Mouse (Mus musculus) kidney, postnatal 0 days (tissue): ENCODE measurements at regions not wholly inside any gene's neighbourhood (a gene's known extent, or its start where the extent isn't known, plus 50 kb on each side); places are given as distances from the start of the nearest gene placed in this dataset.
"Not testable (repeated sequence)": the region's sequence is repeated elsewhere in the genome, so short reads cannot be mapped to it uniquely, and the experiment has no call there.

Source experiments
- ATAC-seq: fragments of 200-750 bp; cut with Nextera tagmentation; replicated peaks from 2 replicates; pipeline ENCODE4 v1.8.0; 2017; ENCODE audit warnings: low read depth, moderate number of reproducible peaks, moderate TSS enrichment, moderate library complexity; ENCODE audit not compliant: low FRiP score
- DNase-seq: peaks from one replicate; pipeline ENCODE4 v3.0.0-alpha.2; 2016; ENCODE audit warnings: low spot score
- H3K27ac ChIP-seq: fragments of 300-500 bp; sonication (generic); 2 replicates; pipeline ENCODE4 v1.5.1; 2014; ENCODE audit warnings: mild to moderate bottlenecking
- H3K27me3 ChIP-seq: fragments of 300-500 bp; sonication (generic); 2 replicates; pipeline ENCODE4 v1.6.1; 2014; ENCODE audit warnings: low read length, mixed read lengths; ENCODE audit not compliant: insufficient read depth
- H3K36me3 ChIP-seq: fragments of 300-500 bp; sonication (generic); 2 replicates; pipeline ENCODE4 v1.6.1; 2014; ENCODE audit warnings: low read length, mixed read lengths; ENCODE audit not compliant: insufficient read depth
- H3K4me1 ChIP-seq: fragments of 300-500 bp; sonication (generic); replicated peaks from 2 replicates; pipeline ENCODE4 v1.6.1; 2014; ENCODE audit warnings: antibody characterized with exemption, low read length, mixed read lengths; ENCODE audit not compliant: insufficient read depth
- H3K4me2 ChIP-seq: fragments of 300-500 bp; sonication (generic); 2 replicates; pipeline ENCODE4 v1.6.1; 2014; ENCODE audit warnings: mild to moderate bottlenecking, low read length, moderate library complexity, mixed read lengths
- H3K4me3 ChIP-seq: fragments of 300-500 bp; sonication (generic); replicated peaks from 2 replicates; pipeline ENCODE4 v1.5.1; 2014; ENCODE audit warnings: low read depth, low read length
- H3K9ac ChIP-seq: fragments of 300-500 bp; sonication (generic); 2 replicates; pipeline ENCODE4 v1.6.1; 2014; ENCODE audit warnings: low read depth, low read length
- H3K9me3 ChIP-seq: fragments of 300-500 bp; sonication (generic); replicated peaks from 2 replicates; pipeline ENCODE4 v1.6.1; 2016; ENCODE audit warnings: low read length, inconsistent platforms, mixed read lengths
- CTCF ChIP-seq: IDR thresholded peaks from 2 replicates; pipeline ENCODE4 v1.5.1; 2016; ENCODE audit warnings: antibody characterized with exemption, low read depth, mild to moderate bottlenecking, moderate library complexity
- WGBS: fragments of 180-500 bp; shearing (Covaris S2); extraction: QIAGEN DNeasy Blood & Tissue Kit; methylation state at CpG from one replicate; pipeline ENCODE4 v1.1.7; 2014; 5-methylcytosine and 5-hydroxymethylcytosine counted together

DNA sequence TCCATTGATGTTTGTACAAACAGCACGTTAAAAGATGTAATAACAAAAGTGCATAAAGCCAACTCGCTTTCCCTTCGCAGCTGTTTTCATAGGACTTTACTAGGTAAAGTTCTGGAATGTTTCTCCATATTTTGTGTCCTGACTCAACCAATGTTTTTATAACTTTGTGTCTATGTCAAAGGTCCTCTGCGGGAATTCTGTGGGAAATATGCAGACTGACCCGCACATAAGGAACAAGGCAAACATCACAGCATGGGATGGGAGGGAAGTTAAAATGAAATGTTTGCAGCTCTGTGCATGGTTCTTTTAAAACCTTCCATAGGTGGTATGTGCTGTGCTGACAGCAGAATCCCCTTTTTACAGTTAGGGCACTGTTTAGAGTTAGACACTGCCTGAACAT, 622.1 kb upstream of the Epha7 start:
- H3K36me3 ChIP-seq = no peaks in the 10 kb centered on the region
- DNase-seq = no peak
- H3K4me3 ChIP-seq = no peak overlapping the region
- H3K4me1 ChIP-seq = no peaks in the 10 kb centered on the region
- ATAC-seq = no peak
- no peak overlapping the region for H3K27ac ChIP-seq
- H3K27me3 ChIP-seq = no peaks in the 10 kb centered on the region
- WGBS = 58% methylated on average over 5 of the region's 5 CpGs
- no peak overlapping the region for H3K4me2 ChIP-seq
- TF ChIP-seq CTCF = no peak
- H3K9ac ChIP-seq = no peak overlapping the region
- H3K9me3 ChIP-seq = no peaks in the 10 kb centered on the region

- H3K27me3 ChIP-seq = no peaks in the 10 kb centered on the region
- H3K4me3 ChIP-seq = no peak overlapping the region
- no peak for TF ChIP-seq CTCF
- no peak for ATAC-seq
- H3K4me1 ChIP-seq = no peaks in the 10 kb centered on the region
- no peaks in the 10 kb centered on the region for H3K9me3 ChIP-seq
- no peak overlapping the region for H3K4me2 ChIP-seq
- WGBS = 70% methylated on average over 2 of the region's 2 CpGs
- H3K36me3 ChIP-seq = no peaks in the 10 kb centered on the region
- DNase-seq = no peak
- H3K9ac ChIP-seq = no peak overlapping the region
- H3K27ac ChIP-seq = no peak overlapping the region
Observed at GRCm38 (mm10) chr4:28227594-28228208, 585.2 kb upstream of the Epha7 start.

- not testable (repeated sequence) for H3K9me3 ChIP-seq, H3K4me1 ChIP-seq, ATAC-seq, H3K27ac ChIP-seq, H3K4me2 ChIP-seq, H3K9ac ChIP-seq, H3K27me3 ChIP-seq, DNase-seq, H3K36me3 ChIP-seq, H3K4me3 ChIP-seq
Observed at GRCm38 (mm10) chr4:28235516-28235915, 577.4 kb upstream of the Epha7 start.

DNA sequence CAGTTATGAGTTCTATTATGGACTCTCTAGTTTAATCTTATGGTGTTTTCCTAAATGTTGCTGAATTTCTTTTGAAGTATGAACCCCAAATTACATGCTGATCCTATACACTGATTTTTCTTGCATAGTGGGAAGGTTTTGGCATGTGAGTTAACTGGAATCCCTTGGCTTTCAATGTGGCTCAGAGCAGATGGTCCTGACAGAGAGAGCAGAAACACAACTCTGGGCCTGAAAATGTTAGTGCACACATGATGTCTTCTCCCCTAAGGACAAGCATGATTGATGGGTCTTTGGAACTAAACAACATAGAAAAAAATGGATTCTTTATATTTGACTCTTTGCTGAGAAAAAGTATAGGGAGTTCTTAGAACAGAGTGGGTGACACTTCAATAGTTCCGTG, 570.7 kb upstream of the Epha7 start:
- H3K27me3 ChIP-seq = no peaks in the 10 kb centered on the region
- no peak overlapping the region for H3K9ac ChIP-seq
- DNase-seq (no peak), ATAC-seq (no peak)
- no peak overlapping the region for H3K4me3 ChIP-seq
- no peaks in the 10 kb centered on the region for H3K9me3 ChIP-seq
- no peak for TF ChIP-seq CTCF
- H3K4me2 ChIP-seq = no peak overlapping the region
- WGBS = 95% methylated on average over 1 of the region's 1 CpGs
- H3K4me1 ChIP-seq = no peaks in the 10 kb centered on the region
- no peak overlapping the region for H3K27ac ChIP-seq
- H3K36me3 ChIP-seq = no peaks in the 10 kb centered on the region
